In genomic region chr11:52384667-52385066, GRCm38 (mm10) we compare ENCODE assay signal across 13 mouse cellular contexts. TPM values are rescaled to one million over a fixed set of nuclear protein-coding genes. Genes with fewer than 3 reads are reported as not detected.
DNase-seq lines count a peak whose midpoint lies in the region; TF ChIP-seq lines count a peak whose summit lies in the region.
"Had no signal": no experiment of that assay in that cellular context is flagged by ENCODE, and none has a peak within 500 bp of the region (broad histone marks: within the 10 kb centered on the region; RNA-seq: fewer than 3 reads in every experiment).

No protein-coding gene starts in this region.

- no peaks in the 10 kb centered on the region for H3K9me3 ChIP-seq in MEL (replicated peaks; ENCODE audit: insufficient read depth, low read length)
- H3K9me3 ChIP-seq: forebrain, embryonic 15.5 days; heart, embryonic 12.5 days; intestine, embryonic 15.5 days; neural tube, embryonic 13.5 days had no signal

- peaks cover 0 to 39% of the 10 kb centered on the region in 2 experiments; a peak in 2 of 4 replicates for H3K36me3 ChIP-seq in MEL (ENCODE audit: control insufficient read depth in 1 of 2, insufficient read depth in 2 of 2, low read length in 2 of 2)

- no peaks in the 10 kb centered on the region for H3K4me1 ChIP-seq in cerebellum, adult 2 months (ENCODE audit: control insufficient read depth, insufficient read depth, low read length)
- no peaks in the 10 kb centered on the region for H3K4me1 ChIP-seq in MEL (ENCODE audit: control insufficient read depth in 1 of 2, insufficient read depth in 2 of 2, low read length in 2 of 2)
- H3K4me1 ChIP-seq: forebrain, embryonic 15.5 days; intestine, embryonic 15.5 days; neural tube, embryonic 13.5 days had no signal

- H3K4me3 ChIP-seq in cerebellum, adult 2 months (replicated peaks; ENCODE audit: insufficient read depth, low read depth, low read length): no peak overlapping the region
- H3K4me3 ChIP-seq in left cerebral cortex, adult 2 months: no peak overlapping the region
- no peak overlapping the region for H3K4me3 ChIP-seq in MEL (ENCODE audit: control insufficient read depth in 1 of 2, insufficient read depth in 1 of 2, low read depth in 2 of 2, low read length in 2 of 2)
- H3K4me3 ChIP-seq: forebrain, embryonic 15.5 days; heart, embryonic 12.5 days; intestine, embryonic 15.5 days; neural tube, embryonic 13.5 days had no signal

- intact Hi-C loops in left cerebral cortex, adult 2 months (cut with DNase I): no loop called here

- no peak for TF ChIP-seq EP300 in MEL (IDR thresholded peaks at IDR 0.05; ENCODE audit: low read depth in 1 of 2, low read length in 2 of 2)

- DNase-seq in cerebellum, adult 2 months: no peak
- DNase-seq in cerebellum, postnatal 36 days: no peak
- no peak for DNase-seq in left cerebral cortex, adult 2 months (ENCODE audit: extremely low spot score in 1 of 2, low spot score in 2 of 2)
- no peak for DNase-seq in left cerebral cortex, adult 11 months (ENCODE audit: low spot score)
- DNase-seq in MEL (ENCODE audit: low read depth, low spot score): peak; percentile 67
- peak; percentile 69 for DNase-seq in induced T-regulatory cell, adult 2 months (ENCODE audit: low read depth)
- no peak for DNase-seq in ovary, postnatal 36 days (ENCODE audit: low spot score)
- no peak for DNase-seq in layer of hippocampus, postnatal 10 days (ENCODE audit: low spot score in 2 of 2)
- DNase-seq: cerebellum, postnatal 25 days had no signal

- TF ChIP-seq CTCF in cerebellum, adult 2 months (IDR thresholded peaks at IDR 0.05; ENCODE audit: borderline replicate concordance, insufficient read depth, low read depth, low read length): peak; percentile 1; the same call in 1 of the 2 replicates
- TF ChIP-seq CTCF in left cerebral cortex, adult 2 months (IDR thresholded peaks at IDR 0.05): peak; percentile 78
- peak in 2 of 3 experiments; percentile 53 to 69; a peak in 4 of 6 replicates for TF ChIP-seq CTCF in MEL (IDR thresholded peaks at IDR 0.05 in 2 of 3, conservative IDR thresholded peaks at IDR 0.05 in 1 of 3; ENCODE audit: control insufficient read depth in 1 of 3, insufficient read depth in 1 of 3, low read depth in 2 of 3, low read length in 3 of 3, poor library complexity in 1 of 3, severe bottlenecking in 1 of 3)

- TF ChIP-seq RAD21 in MEL (IDR thresholded peaks at IDR 0.05; ENCODE audit: low read depth, low read length): no peak; the same call in 1 of the 2 replicates

- H3K27me3 ChIP-seq in cerebellum, adult 2 months (ENCODE audit: control insufficient read depth, insufficient read depth, low read length): no peaks in the 10 kb centered on the region
- H3K27me3 ChIP-seq in MEL (ENCODE audit: control insufficient read depth in 1 of 2, insufficient read depth in 2 of 2, low read length in 2 of 2): no peaks in the 10 kb centered on the region
- H3K27me3 ChIP-seq: forebrain, embryonic 15.5 days; heart, embryonic 12.5 days; intestine, embryonic 15.5 days; neural tube, embryonic 13.5 days had no signal

- H3K9ac ChIP-seq in MEL (ENCODE audit: control insufficient read depth, low read depth, low read length, poor library complexity, severe bottlenecking): no peak overlapping the region
- H3K9ac ChIP-seq: forebrain, embryonic 15.5 days; heart, embryonic 12.5 days; intestine, embryonic 15.5 days; neural tube, embryonic 13.5 days had no signal

- no peak overlapping the region for H3K27ac ChIP-seq in cerebellum, adult 2 months (ENCODE audit: insufficient read depth, low read length)
- H3K27ac ChIP-seq in left cerebral cortex, adult 2 months: no peak overlapping the region
- H3K27ac ChIP-seq in MEL (ENCODE audit: control insufficient read depth, low read depth, low read length): no peak overlapping the region
- H3K27ac ChIP-seq: forebrain, embryonic 15.5 days; intestine, embryonic 15.5 days; neural tube, embryonic 13.5 days had no signal

- 34% methylated on average over 3 of the region's 3 CpGs for WGBS in cerebellum, adult 2 months

- no peak for TF ChIP-seq POLR2A in cerebellum, adult 2 months (IDR thresholded peaks at IDR 0.05; ENCODE audit: borderline replicate concordance, insufficient read depth, low read length)
- TF ChIP-seq POLR2A in MEL (IDR thresholded peaks at IDR 0.05; ENCODE audit: control insufficient read depth in 1 of 2, insufficient read depth in 1 of 2, low read depth in 1 of 2, low read length in 2 of 2, poor library complexity in 1 of 2): no peak

- no peaks in the 10 kb centered on the region for H3K79me2 ChIP-seq in MEL (ENCODE audit: control insufficient read depth, insufficient read depth, low read length, poor library complexity)

TF ChIP-seq in MEL, 35 proteins besides CTCF, POLR2A, EP300 and RAD21:
- TF ChIP-seq ZNF384 (IDR thresholded peaks at IDR 0.05; ENCODE audit: low read depth, low read length) (peak; percentile 91), USF2 (IDR thresholded peaks at IDR 0.05; ENCODE audit: borderline replicate concordance in 1 of 2, insufficient read depth in 1 of 2, low read depth in 1 of 2, low read length in 2 of 2) (no peak)

RNA-seq across cellular contexts. Expression of gene 9530068E07Rik, which starts 11.6 kb away (rescaled TPM):
- 88.1 and 88.6 TPM in 2 replicates for polyA plus RNA-seq in cerebellum, adult 2 months (2012; rRNA removed)
- 10 to 100 TPM; 59.2 to 64.2 TPM for total RNA-seq in left cerebral cortex, adult 2 months (2021)
- total RNA-seq in MEL (2012; rRNA removed): 75.4 and 85.9 TPM in 2 replicates
- polyA plus RNA-seq in MEL (2012; ENCODE audit: insufficient read depth in 1 of 2, insufficient read length in 2 of 2, low read depth in 1 of 2, low replicate concordance in 2 of 2, missing spikeins in 1 of 2): 10 to 100 TPM in 1 of 2 experiments, not detected in 1; 75.7 TPM
- total RNA-seq in layer of hippocampus, postnatal 10 days (2021): 10 to 100 TPM; 78.7 to 81.4 TPM

RNA-seq across cellular contexts. Expression of gene Vdac1, which starts 24.0 kb away (rescaled TPM):
- polyA plus RNA-seq in cerebellum, adult 2 months (2012; rRNA removed): 364 and 394 TPM in 2 replicates
- 100 to 1,000 TPM; 518 to 557 TPM for total RNA-seq in left cerebral cortex, adult 2 months (2021)
- 381 and 395 TPM in 2 replicates for total RNA-seq in MEL (2012; rRNA removed)
- 100 to 1,000 TPM; 257 to 389 TPM for polyA plus RNA-seq in MEL (2012; ENCODE audit: insufficient read depth in 1 of 2, insufficient read length in 2 of 2, low read depth in 1 of 2, low replicate concordance in 2 of 2, missing spikeins in 1 of 2)
- total RNA-seq in layer of hippocampus, postnatal 10 days (2021): 100 to 1,000 TPM; 546 to 556 TPM

Comparison
In these comparisons a context has a peak if more than half of its experiments do, and no peak if none do; other contexts are left out.
1. DNase-seq: peak in MEL (single experiment) and induced T-regulatory cell, adult 2 months (single experiment); none in cerebellum, adult 2 months (0 of 2), cerebellum, postnatal 36 days (0 of 2), left cerebral cortex, adult 2 months (0 of 2), left cerebral cortex, adult 11 months (single experiment), ovary, postnatal 36 days (single experiment) and layer of hippocampus, postnatal 10 days (0 of 2).
2. CTCF ChIP-seq: peak in every context shown above with its lines; median percentile 78 in left cerebral cortex, adult 2 months; 61 in MEL; 1 in cerebellum, adult 2 months.